In genomic region chr10:96230391-96230790, GRCm38 (mm10) we compare ENCODE assay signal across 7 mouse cellular contexts.
A peak's percentile ranks its signal among the peaks of the same experiment; 100 is the strongest.
DNase-seq lines count a peak whose midpoint lies in the region.

No protein-coding gene starts in this region.

- peak; percentile 28 for DNase-seq in 416B (ENCODE audit: low read depth)
- DNase-seq in CD4-positive, CD25-positive, alpha-beta regulatory T cell, adult 2 months (ENCODE audit: low read depth, low spot score) = peak; percentile 45
- DNase-seq in kidney, postnatal 10 days = peak; percentile 43
- peak; percentile 52 for DNase-seq in lung, postnatal 14 days
- no peak for DNase-seq in cerebellum, adult 9-10 months
- DNase-seq in cerebellum, postnatal 36 days = no peak
- no peak for DNase-seq in gastrocnemius, postnatal 25 days

Comparison
In these comparisons a context has a peak if more than half of its experiments do, and no peak if none do; other contexts are left out.
1. DNase-seq: peak in 416B (single experiment), CD4-positive, CD25-positive, alpha-beta regulatory T cell, adult 2 months (single experiment), kidney, postnatal 10 days (single experiment) and lung, postnatal 14 days (single experiment); none in cerebellum, adult 9-10 months (single experiment), cerebellum, postnatal 36 days (0 of 2) and gastrocnemius, postnatal 25 days (single experiment).